Mouse (Mus musculus): Measurements from ENCODE around the gene Hes5.

Gene Hes5

DNA sequence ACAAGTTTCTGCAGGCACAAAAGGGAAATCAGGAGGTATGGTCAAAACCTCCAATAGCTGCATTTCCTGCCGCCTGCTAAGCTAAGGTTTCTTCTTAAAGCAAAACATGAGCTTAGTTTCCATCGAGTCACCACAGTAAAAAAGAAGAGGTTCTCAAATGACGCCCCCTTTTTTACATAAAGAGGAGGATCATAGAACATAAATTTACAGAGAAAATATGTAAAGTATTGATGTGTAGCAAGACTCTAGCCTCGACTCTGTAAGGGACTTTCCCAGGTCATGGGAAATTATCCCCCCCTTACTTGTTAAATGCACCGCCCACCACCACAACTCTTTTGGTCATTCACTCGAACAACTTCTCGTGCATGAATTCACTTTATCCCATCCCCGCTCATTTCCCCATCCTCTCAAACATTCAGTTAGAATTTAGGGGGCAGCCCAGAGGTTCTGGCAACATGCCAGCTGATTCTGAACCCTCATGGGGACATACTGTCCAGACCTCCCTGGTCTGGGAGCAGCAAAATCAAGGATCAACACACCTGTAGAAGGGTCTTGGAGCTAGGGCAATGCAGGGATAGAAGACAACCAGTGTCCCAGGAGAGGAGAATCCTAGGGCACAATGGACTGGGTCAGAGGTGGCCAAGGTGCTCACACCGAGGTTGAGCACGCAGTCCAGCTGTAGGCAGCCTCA, 17.9 kb upstream of the Hes5 start:
- DNase-seq (ENCODE audit: low spot score in 2 of 2) = peak; percentile 58 to 59

DNA sequence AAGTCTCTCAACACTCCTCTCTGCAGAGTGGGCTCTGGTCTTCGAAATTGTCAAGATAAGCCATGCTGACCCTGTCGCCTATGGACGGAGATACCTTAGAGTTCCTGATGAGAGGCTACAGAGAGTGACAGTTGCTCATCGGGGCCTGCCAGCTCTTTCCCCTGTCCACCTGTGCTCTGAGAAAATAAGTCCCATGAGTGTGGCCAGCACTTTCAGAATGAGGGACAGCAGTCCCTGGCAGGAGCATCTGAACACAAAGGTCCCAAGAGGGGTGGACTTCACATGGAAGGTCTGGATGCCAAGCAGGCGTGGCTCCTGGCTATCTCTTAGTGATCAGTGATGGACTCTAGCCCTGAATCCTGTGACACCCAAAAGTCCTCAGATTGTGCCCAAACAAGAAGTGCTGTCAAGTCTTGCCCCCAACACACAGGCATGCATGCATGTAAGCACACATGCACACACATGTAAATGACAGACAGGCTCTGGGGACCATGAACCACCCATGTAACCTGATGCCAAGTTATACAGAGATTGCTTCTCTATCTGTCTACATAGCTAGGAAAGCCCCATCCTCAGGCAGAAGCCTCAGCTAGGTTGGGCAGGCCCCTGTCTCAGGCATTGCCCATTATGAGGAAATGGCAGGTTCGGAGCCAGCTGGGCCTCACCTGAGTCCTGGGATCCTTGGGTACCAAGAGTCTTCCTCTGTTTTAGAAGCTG, 17.2 kb upstream of the Hes5 start:
- no peak for DNase-seq (ENCODE audit: low spot score in 2 of 2)

DNA sequence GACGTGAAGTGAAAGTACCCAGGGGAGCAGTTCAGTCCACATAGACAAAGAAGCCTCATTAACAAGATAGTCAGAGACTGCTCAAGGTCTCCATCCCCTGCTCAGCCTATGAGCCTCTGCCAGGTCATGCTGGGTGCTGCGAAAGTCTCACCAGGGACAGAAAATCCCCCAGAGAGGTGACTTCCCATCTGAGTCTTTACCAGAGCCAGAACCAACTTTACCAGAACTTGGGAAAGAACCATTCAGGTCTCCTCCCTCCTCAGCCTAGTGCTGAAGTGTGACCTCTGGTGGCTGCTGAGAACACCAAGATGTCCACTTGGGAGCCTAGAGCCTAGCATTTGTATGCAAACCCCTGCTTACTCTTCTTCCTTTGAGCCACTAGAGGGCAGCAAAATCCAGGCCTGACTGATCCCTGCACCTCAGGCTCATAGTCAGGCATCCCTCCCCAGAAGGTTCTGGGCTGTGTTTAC, 16.6 kb upstream of the Hes5 start:
- DNase-seq (ENCODE audit: low spot score in 2 of 2) = peak; percentile 85 to 88

DNA sequence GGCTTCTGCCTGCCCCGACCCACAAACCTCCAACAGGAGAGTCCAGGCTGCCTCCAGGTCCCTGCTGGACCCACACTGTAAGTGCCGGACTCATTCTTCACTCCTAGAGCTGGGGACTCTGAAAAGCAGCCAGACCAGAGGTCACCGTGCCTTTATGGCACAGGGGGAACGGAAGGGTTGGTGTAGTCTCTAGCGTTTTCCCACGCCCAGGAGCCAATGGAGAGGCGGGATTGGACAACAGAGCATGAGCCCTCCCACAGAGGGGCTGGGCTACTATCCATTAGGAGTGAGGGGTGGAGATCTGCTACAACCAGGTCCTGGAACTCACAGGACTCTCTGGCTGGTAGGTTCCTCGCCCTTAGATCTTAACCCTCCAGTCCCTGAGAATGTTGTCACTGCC, 14.4 kb upstream of the Hes5 start:
- no peak for DNase-seq (ENCODE audit: low spot score in 2 of 2)

DNA sequence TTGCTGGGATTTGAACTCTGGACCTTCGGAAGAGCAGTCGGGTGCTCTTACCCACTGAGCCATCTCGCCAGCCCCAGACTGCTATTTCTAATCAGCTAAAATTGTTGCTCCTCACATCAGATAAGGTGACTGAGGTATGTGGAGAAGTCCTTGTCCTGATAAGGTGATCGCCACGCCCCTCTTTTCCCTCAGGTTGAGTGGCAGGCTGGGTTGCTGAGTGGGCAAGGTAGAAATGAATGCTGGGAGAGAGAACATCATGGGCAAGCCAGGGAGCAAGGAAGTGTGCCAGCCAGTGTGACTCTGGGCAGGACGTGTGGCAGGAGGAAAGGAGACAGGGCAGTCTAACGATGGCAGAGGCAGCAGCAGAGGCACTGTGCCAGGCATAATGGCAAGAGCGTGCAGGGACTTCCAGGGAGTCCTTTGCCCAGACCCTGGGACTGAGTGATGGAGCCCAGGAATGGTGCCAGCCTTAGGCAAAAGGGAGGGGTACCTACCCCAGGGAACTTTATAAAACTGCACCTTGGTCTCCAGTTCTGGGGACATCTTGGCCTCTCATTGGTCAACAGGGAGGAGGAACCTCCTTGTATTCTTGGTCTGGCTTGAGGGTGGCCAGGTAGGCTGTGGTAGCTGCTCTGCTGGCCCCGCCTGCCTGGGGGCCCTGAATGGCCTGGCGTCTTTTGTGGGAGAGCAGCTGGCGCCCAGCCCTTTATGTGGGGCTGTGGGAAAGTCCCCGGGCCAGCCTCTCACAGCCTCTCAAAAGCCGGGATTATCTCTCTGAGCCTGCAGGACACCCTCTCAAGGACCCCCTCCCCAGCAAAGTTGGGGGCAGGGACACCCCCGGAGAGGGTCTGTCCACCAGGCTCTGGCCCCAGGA, 12.4 kb upstream of the Hes5 start:
- DNase-seq (ENCODE audit: low spot score in 2 of 2) = no peak

DNA sequence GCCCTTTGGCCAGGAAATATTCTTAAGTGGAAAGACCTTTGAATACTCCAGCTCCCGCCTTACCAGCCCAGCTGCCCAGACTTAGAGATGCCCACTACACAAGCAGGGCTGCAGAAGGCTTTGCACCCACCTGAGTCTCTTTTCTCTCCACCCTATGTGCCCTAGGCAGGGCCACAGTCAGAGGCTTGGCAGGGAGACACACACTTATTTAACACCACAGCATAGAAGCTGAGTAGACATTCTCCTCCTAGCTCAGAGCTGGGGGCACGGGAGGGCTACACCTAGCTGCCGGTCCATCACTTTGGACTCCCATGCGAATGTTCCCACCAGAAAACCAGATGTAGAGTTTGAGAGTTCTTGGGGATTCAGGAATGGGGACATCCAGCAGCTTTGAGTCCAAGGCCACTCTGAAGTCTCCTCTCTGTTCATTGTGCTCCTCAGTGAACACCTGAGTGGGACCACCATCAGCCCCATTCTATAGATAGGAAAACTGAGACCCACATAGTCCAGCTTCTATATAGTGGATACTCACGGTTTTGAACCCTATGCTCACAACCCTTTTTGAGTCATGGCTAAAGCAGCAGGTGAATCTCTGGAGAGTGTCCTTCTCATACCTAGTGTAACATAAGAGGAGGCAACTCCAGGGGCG, 11.7 kb upstream of the Hes5 start:
- DNase-seq (ENCODE audit: low spot score in 2 of 2) = no peak

DNA sequence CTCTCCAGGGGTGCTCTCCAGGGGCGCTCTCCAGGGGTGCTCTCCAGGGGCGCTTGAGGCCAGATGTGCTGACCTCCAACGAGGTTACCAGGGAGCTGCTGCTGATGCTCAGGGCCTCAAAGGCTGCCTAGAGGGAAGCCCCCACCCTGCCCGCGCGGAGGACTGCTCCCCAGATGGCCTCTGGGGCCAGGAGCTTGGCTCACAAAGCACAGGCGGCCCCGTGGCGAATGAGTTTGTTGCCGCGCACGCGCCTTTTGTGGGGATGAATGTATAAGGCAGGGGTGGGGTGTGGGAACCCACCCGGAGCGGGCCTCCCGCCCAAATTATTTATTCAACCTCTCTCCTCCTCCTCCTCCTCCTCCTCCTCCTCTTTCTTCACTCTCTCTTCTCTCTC, 11.1 kb upstream of the Hes5 start:
- no peak for DNase-seq (ENCODE audit: low spot score in 2 of 2)

DNA sequence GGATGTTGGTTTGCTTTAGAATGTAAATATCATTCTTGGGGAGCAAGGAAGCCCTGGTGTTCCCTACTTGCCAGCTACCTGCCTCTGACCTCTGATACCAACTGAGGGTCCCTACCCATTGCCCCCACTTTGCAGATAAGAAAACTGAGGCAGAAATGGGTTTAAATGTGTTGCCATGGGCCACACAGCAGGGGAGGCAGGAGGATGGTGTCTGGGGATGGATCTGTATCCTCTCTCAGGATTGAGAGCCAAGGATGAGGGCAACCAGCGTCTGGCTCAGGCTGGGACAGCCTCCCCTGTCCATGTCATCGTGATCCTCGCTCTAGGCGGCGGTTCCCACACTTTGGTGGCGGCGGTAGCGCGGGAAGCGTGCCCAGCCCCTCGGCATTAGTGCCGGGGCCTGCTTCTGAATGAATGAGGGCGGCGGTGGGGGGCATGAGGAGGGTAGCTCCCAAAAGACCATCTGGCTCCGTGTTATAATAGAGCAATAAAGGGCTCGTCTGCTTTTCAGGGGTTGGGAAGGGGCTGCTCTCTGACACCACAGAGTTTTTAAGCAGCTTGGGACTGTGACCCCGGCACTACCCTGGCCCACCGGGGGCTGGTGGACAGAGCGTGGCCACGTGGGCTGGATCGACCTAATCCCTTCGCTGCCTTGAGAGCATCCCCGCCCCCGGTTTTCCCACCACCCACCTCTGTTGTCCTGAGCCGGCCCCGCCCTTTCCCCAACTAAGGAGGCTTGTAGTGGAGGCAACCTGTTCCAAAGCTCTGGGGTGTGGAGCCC, 8.1 kb upstream of the Hes5 start:
- no peak for DNase-seq (ENCODE audit: low spot score in 2 of 2)

DNA sequence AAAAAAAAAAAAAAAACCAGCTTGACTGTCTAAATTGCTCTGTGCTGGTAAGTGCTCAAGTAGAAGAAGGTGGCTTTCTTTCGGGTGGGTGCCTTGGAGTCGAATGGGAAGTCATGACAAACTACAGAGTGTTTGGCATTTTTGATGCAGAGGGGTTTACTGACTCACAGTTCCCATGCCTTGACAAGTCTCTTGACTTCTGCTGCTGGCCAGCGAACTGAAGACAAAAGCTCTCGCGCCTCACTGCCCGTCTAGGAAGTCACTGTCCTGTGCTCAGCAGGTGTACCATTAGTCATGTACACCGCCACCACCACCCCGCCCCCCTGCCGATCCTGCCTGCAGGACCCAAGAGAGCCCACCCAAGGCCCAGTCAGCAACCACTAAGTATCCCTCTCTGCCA, 4.1 kb upstream of the Hes5 start:
- DNase-seq (ENCODE audit: low spot score in 2 of 2) = peak; percentile 42 to 53

DNA sequence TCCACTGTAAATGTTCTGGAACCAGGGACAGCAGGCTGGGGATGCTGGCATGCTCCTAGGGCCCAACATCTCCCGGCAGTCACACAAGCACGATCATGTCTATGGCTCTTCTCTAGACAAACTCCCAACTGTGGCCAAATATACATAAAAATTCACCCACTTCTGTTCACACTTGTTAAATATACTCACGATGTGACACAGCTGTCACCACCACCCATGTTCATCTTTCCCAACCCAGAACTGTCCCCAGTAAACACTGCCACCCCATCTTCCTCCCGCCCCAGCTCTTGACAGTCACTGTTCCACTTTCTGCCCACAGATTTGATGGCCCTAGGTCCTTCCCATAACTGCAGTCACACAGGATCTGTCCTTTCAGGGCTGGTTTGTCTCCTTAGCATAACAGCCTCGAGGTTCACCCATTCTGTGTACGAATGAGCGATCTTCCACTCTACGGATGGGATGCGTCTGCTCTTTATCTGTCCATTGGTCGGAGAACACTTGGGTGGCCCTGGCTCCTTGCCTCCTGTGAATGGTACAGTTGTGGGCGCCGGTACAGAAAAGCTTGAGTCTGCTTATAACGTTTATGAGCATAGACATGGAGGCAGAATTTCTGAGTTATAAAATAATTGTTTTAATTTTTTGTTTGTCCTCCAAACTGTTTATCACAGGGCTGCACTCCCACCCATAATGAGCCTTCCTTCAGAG, 3.3 kb upstream of the Hes5 start:
- DNase-seq (ENCODE audit: low spot score in 2 of 2) = no peak

DNA sequence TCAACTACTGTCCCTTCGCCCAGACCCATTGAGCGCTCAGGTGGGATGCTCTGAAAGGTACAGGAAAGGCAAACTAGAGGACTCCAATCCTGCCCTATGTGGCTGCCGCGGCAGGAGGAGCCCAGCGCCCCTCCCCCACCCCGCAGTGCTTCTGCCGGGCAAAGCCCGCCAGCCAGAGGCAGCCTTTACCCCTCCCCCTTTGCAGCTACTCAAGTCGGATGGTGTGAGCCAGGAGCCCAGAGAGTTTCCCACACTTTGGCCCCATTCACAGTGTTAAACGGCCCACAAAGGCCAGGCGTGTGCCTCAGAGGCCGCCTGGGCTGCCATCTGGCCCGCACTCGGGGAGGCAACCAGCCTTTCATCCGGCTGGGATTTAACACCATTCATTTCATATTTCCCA, 2.6 kb upstream of the Hes5 start:
- DNase-seq (ENCODE audit: low spot score in 2 of 2) = no peak

DNA sequence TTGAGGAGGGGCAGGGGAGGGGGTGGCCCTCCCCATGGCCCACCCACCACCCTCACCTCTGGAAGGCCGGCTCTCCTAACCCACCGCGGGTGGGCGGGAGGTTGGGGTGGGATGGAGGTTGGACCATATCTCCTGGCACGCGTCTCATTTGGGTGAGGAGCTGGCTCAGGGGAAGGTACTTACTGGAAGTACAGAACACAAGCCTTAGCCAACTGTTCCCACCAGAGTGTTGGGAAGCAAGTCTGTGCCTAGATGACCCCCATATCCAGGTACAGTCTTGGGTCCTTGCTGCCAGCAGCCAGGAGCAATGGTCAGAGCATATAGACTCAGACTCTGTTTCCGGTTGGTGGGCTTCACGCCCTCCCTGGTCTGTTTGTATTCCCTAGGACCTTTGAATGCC, 2.1 kb upstream of the Hes5 start:
- no peak for DNase-seq (ENCODE audit: low spot score in 2 of 2)

DNA sequence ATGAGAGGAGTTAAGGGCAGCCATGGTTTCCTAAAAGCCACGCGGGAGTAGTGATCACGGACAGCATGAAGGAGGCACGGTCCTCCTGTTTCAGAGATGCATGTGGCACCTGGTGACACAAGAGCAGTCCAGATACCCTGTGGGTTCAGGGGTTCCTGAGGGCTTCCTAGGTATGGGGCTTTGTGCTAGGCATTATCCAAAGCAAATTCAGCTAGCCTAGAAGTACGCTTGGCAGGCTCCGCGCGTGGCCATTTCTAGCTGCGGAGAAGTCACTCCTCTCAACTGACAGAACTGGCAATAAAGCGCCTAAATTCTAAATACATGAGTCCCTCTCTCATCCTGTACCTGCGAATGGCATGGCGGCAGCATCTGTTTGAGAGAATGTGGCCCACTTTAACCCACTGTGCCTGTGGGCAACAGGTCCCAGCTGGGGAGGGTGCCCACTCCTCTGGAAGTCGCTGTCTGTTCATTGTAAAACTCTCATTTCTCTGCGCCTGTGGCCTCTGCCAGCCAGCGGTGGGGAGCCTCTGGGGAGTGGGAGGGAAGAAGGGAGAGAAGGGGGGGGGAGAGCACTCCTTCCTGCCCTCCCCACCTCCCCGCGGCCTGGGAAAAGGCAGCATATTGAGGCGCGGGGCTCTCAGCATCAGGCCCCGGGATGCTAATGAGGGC, 568 bp upstream of the Hes5 start:
- no peak for DNase-seq (ENCODE audit: low spot score in 2 of 2)

DNA sequence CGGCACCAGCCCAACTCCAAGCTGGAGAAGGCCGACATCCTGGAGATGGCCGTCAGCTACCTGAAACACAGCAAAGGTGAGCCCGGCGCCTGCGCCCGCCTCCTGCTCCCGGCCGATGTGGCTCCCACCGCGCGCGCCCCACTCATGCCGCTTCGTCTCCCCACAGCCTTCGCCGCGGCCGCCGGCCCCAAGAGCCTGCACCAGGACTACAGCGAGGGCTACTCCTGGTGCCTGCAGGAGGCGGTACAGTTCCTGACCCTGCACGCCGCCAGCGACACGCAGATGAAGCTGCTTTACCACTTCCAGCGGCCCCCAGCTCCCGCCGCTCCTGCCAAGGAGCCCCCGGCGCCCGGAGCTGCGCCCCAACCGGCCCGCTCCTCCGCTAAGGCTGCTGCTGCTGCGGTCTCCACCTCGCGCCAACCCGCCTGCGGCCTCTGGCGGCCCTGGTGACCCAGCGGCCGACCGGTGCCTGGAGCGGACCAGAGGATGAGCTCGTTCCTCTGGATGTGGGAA, 559 bp downstream of the Hes5 start:
- peak; percentile 58 to 61 for DNase-seq (ENCODE audit: low spot score in 2 of 2)

DNA sequence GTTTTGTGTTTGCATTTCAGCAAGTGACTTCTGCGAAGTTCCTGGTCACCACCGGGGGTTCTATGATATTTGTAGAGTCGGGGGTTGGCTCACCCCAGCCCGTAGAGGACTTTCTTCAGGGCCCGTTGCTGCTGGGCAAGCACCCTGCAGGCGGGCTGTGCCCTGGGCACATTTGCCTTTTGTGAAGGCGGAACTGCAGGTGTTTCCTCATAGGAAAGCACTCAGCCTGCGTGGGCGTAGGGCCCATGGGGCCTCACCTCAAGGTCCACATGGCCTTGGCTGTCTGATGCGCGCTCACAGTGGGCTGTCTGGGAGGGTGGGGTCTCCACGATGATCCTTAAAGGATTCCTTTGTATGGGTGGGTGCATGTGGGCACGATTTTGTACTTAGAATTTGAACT, 1.2 kb downstream of the Hes5 start:
- DNase-seq (ENCODE audit: low spot score in 2 of 2) = peak; percentile 91

DNA sequence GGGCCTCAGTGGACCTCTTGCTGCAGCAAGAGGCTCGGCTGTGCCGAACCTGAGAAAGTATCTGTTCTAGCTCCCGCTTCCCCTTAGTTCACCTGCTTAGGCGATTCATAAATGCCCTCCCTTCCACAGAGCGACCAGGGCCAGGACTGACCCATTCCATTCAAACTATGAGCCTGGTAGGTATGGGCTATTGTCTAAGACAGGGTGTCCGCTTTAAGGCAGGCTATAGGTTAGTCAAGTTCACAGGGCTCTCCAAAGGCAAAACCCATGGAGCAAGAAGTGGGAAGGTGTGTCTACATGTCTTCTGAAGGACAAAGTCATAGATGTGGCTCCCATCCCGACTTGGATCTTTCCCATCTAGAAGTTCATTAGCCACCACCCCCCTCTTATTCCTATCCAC, 2.0 kb downstream of the Hes5 start:
- DNase-seq (ENCODE audit: low spot score in 2 of 2) = no peak

DNA sequence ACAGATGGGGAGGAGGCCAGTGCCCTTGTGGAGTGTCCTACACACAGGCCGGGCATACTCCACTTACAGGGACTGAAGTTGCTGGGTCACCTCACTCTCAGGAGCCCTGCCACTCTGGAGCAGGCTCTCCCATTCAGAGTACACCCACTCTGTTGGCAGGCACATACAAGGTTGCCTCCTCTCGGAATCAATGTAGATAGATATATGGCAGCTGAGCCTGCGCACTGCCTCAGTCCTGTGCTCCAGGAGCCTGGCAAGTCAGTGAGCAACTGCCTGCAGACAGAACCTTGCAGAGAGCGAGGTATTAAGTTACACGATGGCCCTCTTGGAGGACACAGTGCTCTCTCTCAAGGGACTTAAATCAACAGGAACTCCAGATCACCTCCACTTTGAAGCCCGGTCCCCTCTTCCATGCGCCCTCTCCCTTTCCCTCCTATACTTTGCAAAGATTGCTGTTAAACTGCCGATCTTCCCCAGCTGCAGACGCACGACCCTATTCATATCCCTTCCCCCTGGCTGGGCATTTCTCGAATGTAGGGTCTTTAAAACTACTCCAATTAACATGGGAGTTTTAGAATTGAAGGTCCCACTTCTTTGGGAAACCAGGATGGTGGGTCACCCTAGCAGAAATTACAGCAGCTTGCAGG, 2.6 kb downstream of the Hes5 start:
- no peak for DNase-seq (ENCODE audit: low spot score in 2 of 2)

DNA sequence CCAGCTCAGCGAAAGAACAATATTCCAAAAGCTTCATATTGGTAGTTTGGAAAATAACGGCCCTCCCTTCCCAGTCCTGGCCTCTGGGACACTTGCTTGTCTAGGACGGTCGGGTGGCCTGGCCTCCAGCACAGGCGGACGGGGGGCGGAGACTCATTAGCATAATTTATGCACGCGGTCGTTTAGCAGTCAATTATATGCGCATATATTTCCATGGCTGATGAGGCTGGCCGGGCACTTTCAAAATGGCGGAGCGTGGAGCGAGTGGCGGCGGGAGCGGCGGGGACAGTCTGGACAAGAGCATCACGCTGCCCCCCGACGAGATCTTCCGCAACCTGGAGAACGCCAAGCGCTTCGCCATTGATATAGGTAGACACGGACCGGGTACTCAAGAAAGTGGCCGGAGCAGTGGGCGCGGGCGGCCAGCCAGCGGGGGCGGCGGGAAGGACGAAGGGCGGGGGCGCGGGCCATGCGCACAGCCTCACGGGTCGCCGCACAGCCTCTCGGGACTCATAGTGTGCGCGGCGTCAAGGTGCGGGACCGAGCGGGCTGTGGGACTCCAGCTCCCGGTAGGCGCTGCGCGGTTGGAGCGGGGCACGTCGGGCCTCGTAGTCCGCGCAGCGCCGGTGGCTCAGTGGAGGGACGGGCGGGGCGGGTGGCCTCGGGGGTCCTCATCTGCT, 3.3 kb downstream of the Hes5 start, which contains the start of gene Pank4:
TSS of gene Pank4 (plus strand) at position 223 of the 680 bp plus-strand sequence.
- peak; percentile 90 to 92 for DNase-seq (ENCODE audit: low spot score in 2 of 2)

Data from spleen, postnatal 36 days (tissue).